Mouse (Mus musculus) olfactory bulb, adult 2 months (tissue): Measurements from ENCODE around the gene Fbn1.

ENCODE experiments used
- CTCF ChIP-seq: fragments of 200-500 bp; IDR thresholded peaks from 2 replicates; pipeline ENCODE4 v1.5.1; 2012; ENCODE audit warnings: low read depth, mild to moderate bottlenecking, low read length, moderate library complexity; ENCODE audit not compliant: insufficient read depth
- POLR2A ChIP-seq: fragments of 200-500 bp; IDR thresholded peaks from 2 replicates; pipeline ENCODE4 v1.6.1; 2012; ENCODE audit warnings: mild to moderate bottlenecking, low read depth, low read length, moderate library complexity; ENCODE audit not compliant: insufficient read depth

DNA sequence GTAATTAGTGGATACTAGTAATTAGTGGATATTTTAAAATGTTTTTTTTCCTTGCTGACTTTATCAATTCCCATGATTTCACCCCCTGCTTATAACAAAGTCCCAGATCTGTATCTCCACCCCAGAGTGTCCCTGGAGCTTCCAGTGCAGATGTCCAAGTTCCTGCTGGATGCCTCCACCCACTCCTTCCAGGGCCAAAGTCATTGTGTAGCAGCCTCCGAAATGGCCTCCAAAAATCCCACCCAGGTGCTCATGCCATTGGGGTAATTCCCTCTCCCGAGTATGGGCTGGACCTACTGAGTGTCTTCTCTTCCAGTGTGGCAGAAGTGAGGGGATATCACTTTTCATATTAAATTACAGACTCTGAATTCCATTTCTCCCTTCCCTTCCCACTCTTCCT is 3.0 kb upstream of the Fbn1 start:
- TF ChIP-seq CTCF (no peak), POLR2A (no peak)
